Mouse (Mus musculus) hematopoietic stem cell, adult 5-6 weeks (primary cell): Measurements from ENCODE around the gene Tbxas1. TPM values are rescaled to one million over a fixed set of nuclear protein-coding genes. Genes with fewer than 3 reads are reported as not detected.

Experiments
- ATAC-seq, 2 experiments: fragments of 125-278 bp in 1 of 2; replicated peaks in 1 of 2; 2 replicates each; pipeline ENCODE4 v1.8.0; 2016 to 2017; ENCODE audit warnings: inconsistent platforms in 2 of 2, mild to moderate bottlenecking in 2 of 2, moderate number of reproducible peaks in 2 of 2, low read depth in 1 of 2, moderate TSS enrichment in 1 of 2; ENCODE audit not compliant: low FRiP score in 2 of 2, poor library complexity in 2 of 2, severe bottlenecking in 2 of 2, insufficient read depth in 1 of 2, low TSS enrichment in 1 of 2
- total RNA-seq: library from RNA; stranded (forward); fragments of 172-1452, 232-1000 nt; gene quantifications from 2 replicates; pipeline ENCODE4 v1.2.3, GENCODE M21; 2017

Gene Tbxas1
- total RNA-seq, 1 experiment from 2014 or later, result 53.0 TPM

GRCm38 (mm10) chr6:38876071-38876911 lies 1.1 kb downstream of the Tbxas1 start, which contains the start of gene Hipk2:
Gene Hipk2 (minus strand): TSS chr6:38876165.
- peak; percentile 68 to 79 for ATAC-seq

GRCm38 (mm10) chr6:38877674-38878073 lies 2.5 kb downstream of the Tbxas1 start:
- no peak for ATAC-seq

- ATAC-seq, result no peak
Measured at GRCm38 (mm10) chr6:38881468-38881867, 6.3 kb downstream of the Tbxas1 start.

- peak in 1 of 2 experiments; percentile 59; a peak in 2 of 4 replicates for ATAC-seq
Measured at GRCm38 (mm10) chr6:38881975-38882374, 6.8 kb downstream of the Tbxas1 start.

GRCm38 (mm10) chr6:38882728-38883171 lies 7.5 kb downstream of the Tbxas1 start:
- peak; percentile 72 to 76 for ATAC-seq

GRCm38 (mm10) chr6:38884482-38884881 lies 9.3 kb downstream of the Tbxas1 start:
- ATAC-seq, result no peak

DNA sequence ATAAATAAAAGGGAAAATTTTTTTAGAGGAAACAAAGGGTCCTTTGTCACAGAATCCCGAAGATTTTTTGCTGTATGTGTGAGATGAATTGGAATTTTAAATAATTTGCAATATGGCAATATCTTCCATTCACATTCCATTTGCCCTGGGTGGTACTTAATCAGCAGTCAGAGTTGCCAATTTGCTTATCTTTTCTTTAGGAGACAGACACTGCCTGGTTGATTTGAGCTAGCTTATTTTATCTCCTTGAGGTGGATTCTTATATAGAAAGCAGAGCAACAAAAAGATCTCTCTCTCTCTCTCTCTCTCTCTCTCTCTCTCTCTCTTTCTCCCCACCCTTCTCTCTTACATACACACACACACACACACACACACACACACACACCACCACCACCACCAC lies 9.9 kb downstream of the Tbxas1 start:
- no peak for ATAC-seq

DNA sequence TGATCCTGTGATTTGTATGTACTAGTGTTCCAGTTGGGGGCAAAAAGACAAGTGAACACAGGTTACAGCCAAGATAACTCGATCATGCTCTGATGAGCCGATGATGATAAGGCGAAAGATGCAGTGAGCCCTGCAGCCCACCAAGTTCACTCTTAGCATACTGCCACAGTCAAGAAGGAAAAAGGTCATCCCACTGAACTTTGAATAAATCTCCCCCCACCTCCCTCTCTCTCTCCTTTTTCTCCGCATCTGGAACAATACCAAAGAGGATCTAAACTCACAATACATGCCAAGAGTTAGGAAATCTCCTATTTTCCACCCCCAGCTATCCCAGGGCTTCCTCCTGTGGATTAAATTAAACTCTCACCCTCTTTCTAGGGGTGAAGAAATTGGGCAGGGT lies 12.2 kb downstream of the Tbxas1 start:
- ATAC-seq, result no peak

- ATAC-seq, result 0 out of 4 replicates have a peak, but pooled peaks of 1 of the 2 experiments have one; percentile 25
Measured at GRCm38 (mm10) chr6:38889156-38889555, 14.0 kb downstream of the Tbxas1 start.

- no peak for ATAC-seq
Measured at GRCm38 (mm10) chr6:38892017-38892416, 16.8 kb downstream of the Tbxas1 start.

- ATAC-seq, result no peak
Measured at GRCm38 (mm10) chr6:38893615-38894014, 18.4 kb downstream of the Tbxas1 start.

DNA sequence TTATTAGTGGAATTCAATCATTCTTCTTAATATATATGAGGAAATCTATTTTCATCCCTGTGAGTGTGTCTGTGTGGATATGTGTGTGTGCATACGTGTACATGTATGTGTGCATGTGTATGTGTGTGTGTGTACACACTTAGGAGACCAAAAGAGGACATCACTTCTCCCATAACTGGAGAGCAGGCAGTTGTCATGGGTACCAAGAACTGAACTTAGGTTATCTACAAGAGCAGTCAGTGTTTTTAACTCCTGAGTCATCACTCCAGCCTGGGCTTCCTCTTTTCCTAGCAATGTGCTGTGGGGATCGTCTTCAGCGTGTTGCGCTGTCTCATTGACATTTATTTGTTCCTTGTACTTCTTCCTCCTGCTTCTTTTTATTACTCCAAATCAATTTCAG lies 24.9 kb downstream of the Tbxas1 start:
- ATAC-seq, result peak; percentile 88 to 94

- peak; percentile 14 to 23; a peak in 2 of 4 replicates for ATAC-seq
Measured at GRCm38 (mm10) chr6:38900479-38901126, 25.4 kb downstream of the Tbxas1 start.

- ATAC-seq, result no peak
Measured at GRCm38 (mm10) chr6:38901152-38901551, 25.9 kb downstream of the Tbxas1 start.

DNA sequence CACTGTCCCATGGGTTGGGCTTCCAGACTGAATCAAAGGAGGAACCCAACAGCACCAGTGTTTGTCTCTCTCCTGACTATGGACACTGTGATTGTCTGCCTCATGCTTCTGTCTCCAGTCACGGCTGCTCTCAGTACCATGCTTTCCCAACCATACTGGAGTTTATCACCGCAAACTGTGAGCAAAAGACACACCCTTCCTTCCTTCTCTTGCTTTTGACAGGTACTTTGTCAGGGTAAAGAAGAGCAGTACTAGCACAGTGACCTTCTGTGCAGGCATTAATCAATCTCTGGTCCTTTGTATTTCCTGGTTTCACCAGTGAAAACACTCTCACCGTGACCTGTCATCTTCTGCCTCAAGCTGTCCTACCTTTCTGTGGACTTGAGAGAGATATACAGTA lies 26.4 kb downstream of the Tbxas1 start:
- ATAC-seq, result no peak

GRCm38 (mm10) chr6:38902820-38903439 lies 27.7 kb downstream of the Tbxas1 start:
- no peak for ATAC-seq

DNA sequence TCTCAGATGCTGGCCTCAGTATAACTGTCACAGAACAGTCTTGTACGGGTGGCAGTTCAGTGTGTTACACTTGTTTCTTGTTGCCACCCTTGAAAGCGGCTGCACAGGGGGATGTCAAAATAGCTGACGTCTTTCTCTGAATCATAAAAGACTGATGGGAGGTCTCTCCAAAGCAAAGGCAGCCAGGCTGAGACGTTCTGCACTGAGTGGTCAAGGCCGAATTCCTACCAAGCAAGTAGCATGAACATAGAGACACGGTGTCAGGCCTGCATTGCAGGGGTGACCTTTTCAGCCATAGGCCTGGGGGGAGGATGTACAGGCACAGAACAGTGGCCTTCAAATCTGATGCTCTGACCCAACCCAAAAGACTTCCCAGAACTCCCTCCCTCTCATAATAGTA lies 30.8 kb downstream of the Tbxas1 start:
- no peak for ATAC-seq

DNA sequence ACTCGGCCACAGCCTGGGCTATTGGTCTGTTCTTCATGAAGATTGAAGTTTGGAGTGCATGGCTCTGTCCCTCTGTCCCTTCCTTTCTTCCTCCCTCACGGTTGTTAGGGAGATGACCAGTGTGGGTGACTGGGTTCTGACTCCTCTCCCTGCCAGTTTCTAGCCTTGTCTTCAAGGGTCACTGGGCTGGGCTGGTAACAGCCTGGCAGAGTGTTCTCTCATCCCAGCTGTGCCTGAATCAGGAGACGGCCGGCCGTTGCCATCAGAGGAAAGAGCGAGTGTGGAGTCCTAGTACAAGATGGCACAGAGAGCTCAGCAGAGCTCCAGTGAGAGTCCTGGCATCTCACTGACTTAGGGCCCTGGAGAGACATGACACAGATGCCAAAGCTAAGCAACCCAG lies 33.2 kb downstream of the Tbxas1 start:
- no peak for ATAC-seq
